Mouse (Mus musculus): Measurements from ENCODE around the gene Chil1.

The Chil1 gene

GRCm38 (mm10) chr1:134205296-134206018 is 23.5 kb downstream of the Chil1 start:
- no peak for DNase-seq (ENCODE audit: low read depth)

- DNase-seq (ENCODE audit: low read depth): no peak
Measured at GRCm38 (mm10) chr1:134206085-134206484, 24.1 kb downstream of the Chil1 start.

GRCm38 (mm10) chr1:134210179-134210755 is 28.3 kb downstream of the Chil1 start:
- DNase-seq (ENCODE audit: low read depth): no peak

- no peak for DNase-seq (ENCODE audit: low read depth)
Measured at GRCm38 (mm10) chr1:134211043-134211442, 29.1 kb downstream of the Chil1 start.

GRCm38 (mm10) chr1:134211631-134212030 is 29.7 kb downstream of the Chil1 start:
- DNase-seq (ENCODE audit: low read depth): no peak

GRCm38 (mm10) chr1:134212351-134212750 is 30.4 kb downstream of the Chil1 start:
- DNase-seq (ENCODE audit: low read depth): no peak

GRCm38 (mm10) chr1:134213405-134213804 is 31.4 kb downstream of the Chil1 start:
- no peak for DNase-seq (ENCODE audit: low read depth)

GRCm38 (mm10) chr1:134215059-134215458 is 33.1 kb downstream of the Chil1 start:
- DNase-seq (ENCODE audit: low read depth): no peak

- DNase-seq (ENCODE audit: low read depth): no peak
Measured at GRCm38 (mm10) chr1:134215751-134216628, 34.0 kb downstream of the Chil1 start.

- DNase-seq (ENCODE audit: low read depth): no peak
Measured at GRCm38 (mm10) chr1:134216629-134216971, 34.6 kb downstream of the Chil1 start.

GRCm38 (mm10) chr1:134217028-134217481 is 35.1 kb downstream of the Chil1 start:
- DNase-seq (ENCODE audit: low read depth): no peak

- no peak for DNase-seq (ENCODE audit: low read depth)
Measured at GRCm38 (mm10) chr1:134217942-134218341, 36.0 kb downstream of the Chil1 start.

- no peak for DNase-seq (ENCODE audit: low read depth)
Measured at GRCm38 (mm10) chr1:134219608-134220007, 37.6 kb downstream of the Chil1 start.

- no peak for DNase-seq (ENCODE audit: low read depth)
Measured at GRCm38 (mm10) chr1:134221172-134221571, 39.2 kb downstream of the Chil1 start.

- DNase-seq (ENCODE audit: low read depth): no peak
Measured at GRCm38 (mm10) chr1:134222122-134223055, 40.4 kb downstream of the Chil1 start.

GRCm38 (mm10) chr1:134224649-134225227 is 42.8 kb downstream of the Chil1 start:
- no peak for DNase-seq (ENCODE audit: low read depth)

- no peak for DNase-seq (ENCODE audit: low read depth)
Measured at GRCm38 (mm10) chr1:134225375-134225774, 43.4 kb downstream of the Chil1 start.

- DNase-seq (ENCODE audit: low read depth): no peak
Measured at GRCm38 (mm10) chr1:134226739-134227138, 44.8 kb downstream of the Chil1 start.

GRCm38 (mm10) chr1:134229806-134230575 is 48.0 kb downstream of the Chil1 start:
- DNase-seq (ENCODE audit: low read depth): no peak

- DNase-seq (ENCODE audit: low read depth): no peak
Measured at GRCm38 (mm10) chr1:134230638-134231228, 48.8 kb downstream of the Chil1 start.

Data from induced T-regulatory cell, adult 2 months (primary cell).